Mouse (Mus musculus): Measurements from ENCODE around the gene Chid1. TPM values are rescaled to one million over a fixed set of nuclear protein-coding genes. Genes with fewer than 3 reads are reported as not detected.

The Chid1 gene
- polyA plus RNA-seq, 1 experiment: 32.0 TPM

GRCm38 (mm10) chr7:141502556-141502905, 37.1 kb downstream of the Chid1 start:
- no peak for DNase-seq (ENCODE audit: low spot score)

- no peak for DNase-seq (ENCODE audit: low spot score)
Observed at GRCm38 (mm10) chr7:141501820-141502555, 37.7 kb downstream of the Chid1 start.

- no peak for DNase-seq (ENCODE audit: low spot score)
Observed at GRCm38 (mm10) chr7:141497600-141497999, 42.1 kb downstream of the Chid1 start.

DNA sequence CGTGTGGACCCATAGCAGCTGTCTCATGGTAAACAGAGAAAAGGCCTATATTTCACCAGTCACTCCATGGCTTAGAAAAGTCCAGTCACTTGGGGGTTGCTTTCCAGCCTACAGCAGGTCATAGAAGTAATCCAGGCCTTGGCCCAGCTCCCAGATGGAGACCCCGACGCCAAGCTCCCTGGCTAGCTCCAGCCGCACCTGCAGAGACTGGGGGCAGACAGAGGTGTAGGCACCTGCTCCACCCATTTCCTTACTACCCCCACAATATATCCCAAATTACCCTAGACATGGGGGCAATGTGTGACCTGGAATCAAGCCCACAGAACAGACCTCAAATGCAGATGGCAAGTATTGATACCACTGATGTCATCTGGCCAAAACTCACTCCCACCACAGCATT, 43.7 kb downstream of the Chid1 start:
- no peak for DNase-seq (ENCODE audit: low spot score)

GRCm38 (mm10) chr7:141495379-141495778, 44.3 kb downstream of the Chid1 start:
- DNase-seq (ENCODE audit: low spot score): no peak

GRCm38 (mm10) chr7:141493729-141494128, 45.9 kb downstream of the Chid1 start:
- DNase-seq (ENCODE audit: low spot score): no peak

DNA sequence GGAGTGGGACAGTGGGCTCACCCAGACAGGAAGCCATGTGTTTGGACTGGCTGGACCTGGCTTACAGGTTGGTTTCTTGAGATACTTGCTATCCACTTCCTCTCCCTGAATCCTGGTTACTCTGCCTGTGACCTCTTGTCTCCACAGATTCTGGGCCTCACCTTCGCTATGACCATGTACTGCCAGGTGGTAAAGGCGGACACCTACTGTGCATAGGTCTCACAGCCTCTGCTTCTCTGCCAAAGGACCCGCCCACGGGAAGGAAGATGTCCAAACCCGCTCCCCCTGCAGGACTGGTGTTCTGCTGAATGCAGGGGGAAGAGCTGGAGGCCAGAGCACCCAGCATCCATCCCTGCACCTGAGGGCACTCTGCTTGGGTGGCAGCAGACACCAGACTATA, 46.9 kb downstream of the Chid1 start:
- no peak for DNase-seq (ENCODE audit: low spot score)

GRCm38 (mm10) chr7:141491151-141491550, 48.5 kb downstream of the Chid1 start:
- DNase-seq (ENCODE audit: low spot score): no peak

DNA sequence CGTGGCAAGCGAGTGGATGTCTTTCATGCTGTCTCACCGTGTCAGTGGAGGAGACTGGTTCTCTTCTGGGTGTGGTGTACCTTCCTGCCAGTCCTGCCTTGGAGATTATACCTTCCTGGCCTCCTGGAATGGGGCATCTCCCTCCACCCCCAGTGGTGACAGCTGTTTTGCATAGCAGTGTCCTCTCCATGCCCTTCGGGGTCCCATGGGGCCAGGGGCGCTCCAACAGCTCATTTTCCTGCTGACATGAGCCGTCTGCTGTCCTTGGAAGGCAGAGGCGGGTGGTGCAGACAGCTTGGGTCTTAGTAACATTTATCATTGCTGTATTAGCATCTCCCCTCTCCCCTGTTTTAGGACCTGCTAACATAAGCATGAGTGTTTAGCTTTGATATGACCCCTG, 52.5 kb downstream of the Chid1 start:
- DNase-seq (ENCODE audit: low spot score): no peak

DNA sequence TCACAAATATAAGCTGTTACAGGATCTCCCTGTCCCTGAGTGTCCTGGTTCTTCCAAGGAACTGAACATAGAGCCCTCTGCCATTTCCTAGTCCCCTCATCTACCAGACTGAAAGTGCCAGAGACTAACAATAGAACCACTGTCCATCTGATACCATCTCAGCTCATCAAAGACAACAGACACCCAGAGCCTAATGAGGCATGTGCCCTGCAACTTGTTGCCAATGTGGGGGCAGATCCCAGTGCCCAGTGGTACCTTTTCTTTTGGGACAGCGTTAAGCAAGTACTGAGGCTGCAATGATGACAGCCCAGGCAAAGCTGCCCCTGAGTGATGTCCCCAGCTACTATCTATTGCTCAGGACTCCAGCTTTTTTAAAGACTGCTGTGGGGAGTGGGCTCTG, 53.4 kb downstream of the Chid1 start:
- DNase-seq (ENCODE audit: low spot score): no peak

GRCm38 (mm10) chr7:141485606-141486005, 54.1 kb downstream of the Chid1 start:
- no peak for DNase-seq (ENCODE audit: low spot score)

DNA sequence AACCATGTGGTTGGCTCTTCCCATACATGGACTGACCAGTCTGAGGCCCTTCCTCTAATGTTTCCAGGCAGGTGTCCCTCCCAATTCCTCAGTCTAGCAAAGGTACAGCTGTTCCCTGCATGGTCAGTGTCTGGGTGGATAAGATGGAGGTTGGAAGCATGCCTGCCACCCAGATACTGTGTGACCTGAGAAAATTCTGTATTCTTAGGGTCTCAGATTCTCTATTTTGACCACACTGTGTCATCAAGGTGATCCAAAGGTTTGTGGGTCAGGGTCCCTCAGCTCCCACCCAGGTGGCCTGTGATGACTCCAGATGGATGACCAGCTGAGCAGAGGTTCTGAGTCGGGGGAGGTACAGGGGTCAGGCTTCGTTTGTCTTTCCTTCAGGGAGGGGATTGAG, 54.5 kb downstream of the Chid1 start:
- no peak for DNase-seq (ENCODE audit: low spot score)

DNA sequence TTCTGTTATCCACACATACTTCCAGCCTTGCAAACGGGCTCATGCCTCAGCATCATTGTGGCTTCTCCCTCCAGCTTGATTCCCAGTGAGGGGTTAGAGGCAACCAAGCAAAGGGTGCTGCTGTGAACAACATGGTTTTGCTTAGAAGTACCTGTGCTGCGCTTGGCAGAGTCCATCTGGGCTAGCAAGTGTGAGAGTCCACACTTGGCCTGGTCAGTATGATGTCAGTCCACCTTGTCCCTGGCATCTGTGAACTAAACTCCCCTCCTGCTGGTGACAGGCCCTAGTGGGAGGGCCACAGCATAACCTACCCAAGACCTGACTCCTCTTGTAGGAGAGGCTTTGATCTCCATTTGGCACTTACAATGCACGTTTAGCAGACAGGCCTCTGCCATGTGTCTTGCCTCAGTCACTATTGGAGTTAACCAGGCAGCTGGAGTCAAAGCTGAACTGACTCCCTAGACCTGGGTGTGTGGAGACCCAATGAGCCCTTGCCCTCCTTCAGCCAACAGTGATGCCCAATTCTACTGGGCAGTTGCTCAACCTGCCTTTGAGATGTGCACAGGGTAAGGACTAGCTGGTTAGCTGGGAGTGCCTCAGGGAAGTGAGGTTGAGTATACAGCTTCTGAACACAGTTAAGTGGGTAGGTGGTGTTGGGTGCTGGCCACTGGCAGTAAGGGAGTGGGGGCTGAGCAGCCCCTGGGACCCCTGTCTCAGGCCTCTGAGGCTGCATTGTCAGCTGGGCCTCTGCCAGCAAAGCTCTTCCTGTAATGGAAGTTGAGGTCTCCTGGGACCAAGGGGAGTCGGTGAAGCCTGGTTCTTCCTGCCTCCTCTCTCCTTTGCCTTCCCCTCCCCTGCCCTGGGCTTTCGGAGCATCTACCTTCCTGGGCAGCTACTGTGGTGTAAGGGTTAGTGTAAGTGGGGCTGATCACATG, 55.2 kb downstream of the Chid1 start:
- DNase-seq (ENCODE audit: low spot score): no peak

DNA sequence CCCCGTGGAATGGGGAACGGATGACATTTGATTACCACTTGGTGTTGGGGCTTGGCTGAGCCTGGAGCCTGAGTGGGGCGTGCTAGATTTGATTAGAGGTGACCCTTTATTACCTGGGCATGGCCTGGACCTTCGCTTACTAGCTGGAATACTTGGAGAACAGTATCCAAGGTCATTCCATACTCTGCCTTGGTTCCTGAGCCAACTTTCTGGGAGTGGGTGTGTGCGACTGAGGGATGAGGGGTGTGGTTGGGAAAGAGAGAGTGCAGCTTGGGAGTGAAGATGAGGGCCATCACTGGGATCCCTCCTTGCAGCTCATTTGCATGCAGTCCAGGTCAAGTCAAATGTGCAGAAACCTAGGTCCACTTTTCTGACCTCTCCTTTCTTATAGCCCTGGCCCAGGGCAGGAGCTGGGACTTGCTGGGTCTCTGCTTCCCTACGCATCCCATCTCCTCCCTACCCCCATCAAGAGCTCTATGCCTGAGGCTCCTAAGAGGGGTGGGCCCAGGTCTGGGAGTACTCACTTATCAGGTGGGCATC, 56.5 kb downstream of the Chid1 start:
- DNase-seq (ENCODE audit: low spot score): no peak

DNA sequence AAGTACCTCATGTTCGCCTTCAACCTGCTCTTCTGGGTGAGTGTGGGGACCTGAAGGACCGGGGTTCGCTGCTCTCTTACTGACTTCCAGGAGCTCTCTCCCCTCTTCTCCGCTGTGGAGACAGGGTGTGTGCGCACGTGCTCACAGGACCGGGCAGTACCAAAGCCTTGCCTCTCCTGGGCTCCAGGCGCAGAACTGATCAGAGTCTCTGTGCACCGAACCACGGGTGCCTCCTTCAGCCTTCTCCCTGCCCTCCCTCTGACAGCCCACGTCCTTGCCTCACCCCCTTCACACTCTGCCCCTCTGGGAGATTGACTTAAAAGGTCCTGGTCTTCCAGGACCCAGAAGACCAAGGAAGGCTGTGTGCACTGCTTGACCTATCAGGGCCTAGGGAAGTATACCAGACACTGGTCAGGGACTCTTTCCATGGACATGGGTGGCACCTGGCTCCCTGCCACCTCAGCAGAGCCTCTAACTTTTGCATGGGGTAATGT, 57.1 kb downstream of the Chid1 start:
- DNase-seq (ENCODE audit: low spot score): no peak

GRCm38 (mm10) chr7:141481498-141482401, 57.9 kb downstream of the Chid1 start:
- no peak for DNase-seq (ENCODE audit: low spot score)

- no peak for DNase-seq (ENCODE audit: low spot score)
Observed at GRCm38 (mm10) chr7:141480842-141481497, 58.7 kb downstream of the Chid1 start.

DNA sequence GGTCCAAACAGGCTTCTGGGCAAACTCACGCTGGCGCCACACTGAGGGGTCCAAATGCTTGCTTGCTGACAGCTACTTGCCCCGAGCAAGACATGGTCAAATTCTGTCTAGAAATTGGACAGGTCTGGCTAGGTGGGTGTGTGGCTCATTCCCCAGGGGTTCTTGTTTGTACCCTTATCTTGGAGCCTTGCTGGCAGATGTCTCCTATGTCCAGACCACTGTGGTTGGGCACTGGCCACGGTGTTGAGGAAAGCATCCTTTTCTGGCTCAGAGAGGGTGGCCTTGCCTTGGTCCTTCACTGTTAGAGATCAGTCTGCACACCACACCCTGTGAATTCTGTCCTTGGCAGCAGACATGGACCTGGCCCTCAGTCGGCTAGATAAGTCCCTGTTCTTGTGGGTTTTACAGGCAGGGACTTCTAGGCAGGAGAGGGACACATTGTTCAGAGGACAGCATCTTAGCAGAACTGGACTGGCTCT, 61.3 kb downstream of the Chid1 start:
- no peak for DNase-seq (ENCODE audit: low spot score)

GRCm38 (mm10) chr7:141477578-141478269, 61.9 kb downstream of the Chid1 start:
- DNase-seq (ENCODE audit: low spot score): no peak

DNA sequence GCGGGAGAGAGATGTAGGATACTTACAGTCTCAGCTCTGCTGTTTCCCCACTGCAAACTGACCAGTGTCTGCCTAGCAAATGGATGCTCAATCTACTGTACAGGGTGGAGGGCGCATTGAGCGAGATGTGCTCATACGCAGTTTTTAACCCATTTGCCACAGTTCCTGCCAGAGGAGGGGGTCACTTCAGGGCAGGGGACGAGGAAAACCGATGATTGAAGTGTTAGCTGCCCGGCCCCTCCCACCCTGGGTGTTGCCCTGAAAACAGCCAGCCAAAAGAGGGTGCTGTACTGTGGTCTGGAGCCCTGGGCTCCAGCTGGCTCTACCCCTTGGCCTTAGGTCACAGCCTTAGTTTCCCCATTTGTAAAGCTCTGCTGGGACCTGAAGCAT, 62.7 kb downstream of the Chid1 start:
- no peak for DNase-seq (ENCODE audit: low spot score)

Measured in urinary bladder, adult 2 months (tissue).